Mouse (Mus musculus) right cerebral cortex, postnatal 10 days (tissue): ENCODE results near the gene Tyw1.
"Not testable (repeated sequence)": the region's sequence is repeated elsewhere in the genome, so short reads cannot be mapped to it uniquely, and the experiment has no call there.

Experiments
- DNase-seq, 2 experiments: peaks; one replicate each; pipeline ENCODE4 v3.0.0; 2021; ENCODE audit warnings: low spot score in 2 of 2

Tyw1 gene

GRCm38 (mm10) chr5:130255017-130255720 lies at the start of gene Tyw1, which contains the start of gene Sbds:
Tyw1 (plus strand) TSS chr5:130255619.
Sbds (minus strand) TSS chr5:130255530.
- peak; percentile 99 for DNase-seq

DNA sequence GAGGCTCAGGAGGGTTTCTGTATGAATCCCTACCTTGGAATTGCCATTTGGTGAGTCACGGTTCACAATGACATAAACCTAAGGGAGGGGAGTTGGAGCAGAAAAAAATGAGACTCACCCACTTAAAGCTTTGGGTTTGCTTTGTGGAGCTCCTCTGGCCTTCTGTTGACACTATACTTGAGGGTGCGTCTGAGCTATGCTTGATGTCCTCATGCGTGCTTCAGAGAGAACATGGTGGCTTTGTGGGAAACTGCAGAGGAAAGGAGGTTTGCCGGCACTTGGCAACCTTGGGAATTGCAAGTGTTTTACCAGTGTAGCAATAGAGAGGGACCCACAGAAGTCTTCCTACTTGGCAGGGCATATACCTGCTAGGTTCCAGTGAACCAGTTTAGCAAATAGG lies 48.1 kb upstream of the Tyw1 start:
- DNase-seq, result no peak

- no peak for DNase-seq
Observed at GRCm38 (mm10) chr5:130212956-130213355, 42.5 kb upstream of the Tyw1 start.

- DNase-seq, result no peak
Observed at GRCm38 (mm10) chr5:130216781-130217180, 38.6 kb upstream of the Tyw1 start, which contains the start of gene Tmem248. Tmem248 (plus strand) TSS chr5:130217081.

GRCm38 (mm10) chr5:130217406-130217805 lies 38.0 kb upstream of the Tyw1 start:
- DNase-seq, result no peak

DNA sequence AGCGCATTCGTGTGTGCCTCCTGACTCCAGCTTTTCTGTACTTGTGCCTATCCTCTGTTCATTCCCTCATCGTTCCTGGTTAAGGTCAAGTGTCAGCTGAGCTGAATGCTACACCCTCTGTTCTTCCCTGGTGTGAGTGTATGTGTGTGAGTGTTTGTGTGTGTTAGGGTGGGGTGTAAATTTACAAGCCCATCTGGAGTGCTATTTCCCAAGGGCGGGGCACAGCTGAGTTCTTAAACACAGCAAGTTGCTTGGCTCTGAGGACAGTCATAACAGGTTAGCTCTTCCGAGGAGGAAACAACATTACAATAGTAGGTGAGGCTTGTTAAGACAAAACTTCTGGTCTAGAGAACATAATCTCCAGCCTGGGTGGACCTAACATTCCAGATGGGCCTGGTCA lies 37.1 kb upstream of the Tyw1 start:
- no peak for DNase-seq

- DNase-seq, result no peak
Observed at GRCm38 (mm10) chr5:130221316-130221715, 34.1 kb upstream of the Tyw1 start.

GRCm38 (mm10) chr5:130221760-130222145 lies 33.7 kb upstream of the Tyw1 start:
- no peak for DNase-seq

DNA sequence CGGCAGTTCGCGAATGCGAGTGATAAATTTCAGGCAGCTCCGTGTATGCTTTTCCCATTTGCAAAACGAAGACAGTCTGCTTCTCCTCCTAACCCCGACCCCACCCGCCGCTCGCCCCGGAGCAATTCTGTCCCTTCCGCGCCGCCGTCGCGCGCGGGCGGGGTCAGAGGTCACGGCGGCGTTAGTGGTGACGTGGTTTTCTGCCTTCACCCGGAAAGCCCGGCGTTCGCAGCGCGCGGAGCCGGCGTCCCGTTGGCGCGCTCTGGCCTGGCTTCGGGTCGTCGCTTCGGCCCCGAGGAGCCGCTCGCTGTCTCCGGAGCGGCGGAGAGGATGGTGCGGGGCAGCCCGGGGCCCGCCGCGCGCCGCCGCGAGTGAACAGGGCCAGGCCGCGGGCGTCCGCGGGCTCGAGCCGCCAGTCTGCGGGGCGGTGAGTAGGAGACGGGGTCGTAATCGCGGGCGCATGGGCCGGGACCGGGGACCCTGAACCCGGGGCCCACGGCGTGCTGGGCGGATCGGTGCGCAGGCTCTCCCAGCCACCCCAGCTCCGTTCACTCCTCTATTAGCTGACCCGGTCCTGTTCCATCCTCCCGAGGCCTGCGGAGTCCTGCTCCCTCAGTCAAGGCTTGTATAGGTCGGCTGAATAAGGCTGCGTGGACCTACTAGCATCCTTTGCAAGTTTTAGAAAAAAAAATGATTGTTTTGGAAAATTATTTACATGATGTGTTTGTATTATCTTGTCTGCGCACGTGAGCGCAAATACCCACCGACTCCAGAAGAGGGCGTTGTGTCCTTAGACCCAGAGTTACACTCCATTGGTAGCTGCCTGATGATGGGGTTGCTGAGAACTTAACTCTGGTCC lies 33.0 kb upstream of the Tyw1 start:
- DNase-seq, result peak; percentile 95 to 97

DNA sequence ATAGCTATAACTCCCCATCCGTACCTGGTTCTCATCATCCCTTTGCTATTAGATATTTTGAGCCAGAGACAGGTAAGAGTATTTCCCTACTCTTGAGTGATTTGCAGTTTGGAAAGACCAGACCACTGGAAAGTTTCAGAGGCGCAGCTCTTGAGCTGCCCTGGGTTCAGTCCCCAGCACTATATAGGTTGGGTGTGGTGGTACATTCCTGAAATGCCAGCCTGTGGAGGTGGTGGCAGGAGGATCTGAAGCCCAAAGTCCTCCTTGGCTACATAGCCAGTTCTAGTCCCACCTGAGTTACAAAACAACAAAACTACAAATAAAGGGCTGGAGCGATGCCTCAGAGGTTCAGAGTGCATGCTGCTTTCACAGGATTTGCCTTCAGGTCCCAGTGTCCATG lies 28.6 kb upstream of the Tyw1 start:
- DNase-seq, result no peak

DNA sequence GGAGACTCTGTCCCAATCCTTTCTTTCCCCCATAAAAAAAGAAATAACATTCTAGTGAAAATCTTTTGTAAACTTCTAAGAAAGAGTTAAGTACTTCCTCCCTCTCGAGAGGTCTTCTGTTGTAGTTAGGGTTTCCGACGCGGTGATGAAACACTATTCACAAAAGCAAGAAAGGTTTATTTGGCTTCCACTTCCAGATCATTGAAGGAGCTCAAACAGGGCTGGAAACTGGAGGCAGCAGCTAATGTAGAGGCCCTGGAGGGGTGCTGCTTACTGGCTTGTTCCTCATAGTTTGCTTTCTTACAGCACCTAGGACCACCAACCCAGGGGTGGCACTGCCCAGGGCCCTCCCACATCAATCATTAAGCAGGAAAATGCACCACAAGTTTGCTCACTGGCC lies 27.3 kb upstream of the Tyw1 start:
- no peak for DNase-seq

DNA sequence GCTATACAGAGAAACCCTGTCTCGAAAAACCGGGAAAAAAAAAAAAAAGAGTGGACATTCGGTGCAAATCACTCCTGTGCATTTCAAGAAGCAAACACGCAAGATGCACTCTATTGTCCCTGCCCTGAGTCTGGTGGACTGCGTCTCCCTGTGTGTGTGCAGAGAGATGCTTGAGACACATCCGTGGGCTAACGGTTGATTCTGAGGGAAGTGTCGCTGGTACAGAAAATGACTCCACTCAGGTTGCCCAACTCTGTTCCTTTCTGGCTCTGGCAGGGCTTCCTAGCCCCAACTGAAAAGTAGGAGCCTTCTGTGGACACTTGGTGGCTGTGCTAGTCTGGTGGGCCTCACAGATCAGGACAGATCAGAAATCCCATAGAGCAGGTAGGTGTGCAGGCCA lies 19.1 kb upstream of the Tyw1 start:
- no peak for DNase-seq

DNA sequence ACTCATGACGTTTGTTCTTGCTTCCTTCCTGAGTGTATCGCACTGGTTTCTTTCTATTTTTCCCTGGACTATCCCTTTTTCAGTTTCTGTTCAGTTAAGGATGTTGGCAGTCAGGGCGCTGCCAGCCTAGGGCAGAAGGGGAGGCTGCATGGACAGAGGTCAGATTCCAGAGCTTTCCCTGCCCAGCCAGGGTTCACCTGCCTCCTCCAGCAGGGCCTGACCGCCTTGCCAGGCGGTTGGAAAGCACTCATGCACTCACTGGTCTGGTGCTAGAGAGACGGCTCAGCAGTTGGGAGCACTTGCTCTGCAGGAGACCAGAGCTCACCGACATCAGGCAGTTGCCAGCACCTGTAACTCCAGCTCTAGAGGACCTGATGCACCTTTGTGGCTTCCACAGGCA lies 16.2 kb upstream of the Tyw1 start:
- DNase-seq, result no peak

- no peak for DNase-seq
Observed at GRCm38 (mm10) chr5:130239856-130240255, 15.6 kb upstream of the Tyw1 start.

DNA sequence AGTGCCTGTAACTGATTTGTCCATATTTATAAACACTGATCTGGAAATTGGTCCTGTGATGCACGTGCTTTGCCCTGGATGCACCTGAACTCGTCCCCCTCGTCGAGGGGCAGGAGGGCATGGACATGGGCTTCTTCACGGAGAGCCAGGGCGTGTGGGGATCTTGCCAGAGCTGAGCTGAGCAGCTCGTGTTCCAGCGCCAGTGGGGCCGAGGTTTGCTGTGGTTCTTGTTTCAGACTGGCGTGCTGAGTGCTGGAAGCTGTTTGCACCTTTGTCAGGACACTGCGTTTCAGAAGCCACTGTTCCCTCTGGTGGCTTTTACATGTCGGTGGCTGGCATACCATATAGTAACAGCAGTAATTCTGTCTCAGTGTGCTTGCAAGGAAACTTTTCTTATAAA lies 14.0 kb upstream of the Tyw1 start:
- no peak for DNase-seq

GRCm38 (mm10) chr5:130247823-130248222 lies 7.6 kb upstream of the Tyw1 start:
- no peak for DNase-seq

- peak in 1 of 2 experiments; percentile 49 for DNase-seq
Observed at GRCm38 (mm10) chr5:130254164-130255016, 1.0 kb upstream of the Tyw1 start.

DNA sequence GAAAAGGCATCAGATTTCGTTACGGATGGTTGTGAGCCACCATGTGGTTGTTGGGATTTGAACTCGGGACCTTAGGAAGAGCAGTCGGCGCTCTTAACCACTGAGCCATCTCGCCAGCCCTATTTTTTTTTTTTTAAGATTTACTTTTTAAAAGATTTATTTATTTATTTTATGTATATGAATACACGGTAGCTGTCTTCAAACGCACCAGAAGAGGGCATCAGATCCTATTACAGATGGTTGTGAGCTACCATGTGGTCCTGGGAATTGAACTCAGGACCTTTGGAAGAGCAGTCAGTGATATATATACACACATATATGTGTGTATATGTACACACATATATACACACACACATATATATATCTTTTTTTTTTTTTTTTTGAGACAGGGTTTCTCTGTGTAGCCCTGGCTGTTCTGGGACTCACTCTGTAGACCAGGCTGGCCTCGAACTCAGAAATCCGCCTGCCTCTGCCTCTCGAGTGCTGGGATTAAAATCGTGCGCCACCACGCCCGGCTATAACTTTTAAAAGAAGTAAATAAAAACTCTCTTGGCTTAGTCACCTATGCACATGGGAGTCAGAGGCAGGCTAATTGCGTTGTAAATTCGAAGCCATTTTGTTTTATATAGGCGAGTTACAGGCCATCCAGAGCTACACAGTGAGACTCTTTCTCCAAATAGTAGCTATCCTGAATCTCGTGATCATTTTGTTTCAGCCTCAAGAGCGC lies 543 bp downstream of the Tyw1 start:
- not testable (repeated sequence) for DNase-seq

DNA sequence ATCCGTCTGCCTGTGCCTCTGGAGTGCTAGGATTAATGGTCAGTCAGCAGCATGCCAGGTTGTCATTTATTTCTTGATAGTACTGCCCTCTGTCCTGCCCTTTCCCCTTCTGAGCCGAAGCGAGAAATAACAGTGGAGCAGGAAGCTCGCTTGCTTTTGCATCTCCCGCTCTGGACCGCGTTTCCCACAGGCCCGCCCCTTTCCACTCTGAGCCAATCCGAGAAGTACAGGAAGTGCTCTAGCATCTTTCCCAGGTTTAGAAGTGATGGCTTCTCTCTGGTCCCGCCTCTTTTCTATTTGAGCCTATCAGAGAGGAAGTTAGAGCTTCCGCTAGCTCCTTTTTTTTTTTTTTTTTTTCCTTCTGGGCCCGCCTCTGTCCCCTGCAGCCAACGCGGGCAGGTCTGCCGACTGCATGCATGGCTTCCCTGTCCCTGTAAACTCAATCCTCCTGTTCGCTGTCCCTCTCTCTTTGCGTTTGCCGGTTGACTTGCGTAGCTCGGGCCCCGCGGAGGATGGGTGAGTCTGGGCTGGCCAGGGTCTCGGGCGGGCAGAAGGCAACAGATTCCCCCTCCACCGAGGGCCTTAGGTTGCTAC lies 1.4 kb downstream of the Tyw1 start:
- DNase-seq, result peak; percentile 96 to 97

GRCm38 (mm10) chr5:130257303-130257702 lies 1.9 kb downstream of the Tyw1 start:
- DNase-seq, result no peak

DNA sequence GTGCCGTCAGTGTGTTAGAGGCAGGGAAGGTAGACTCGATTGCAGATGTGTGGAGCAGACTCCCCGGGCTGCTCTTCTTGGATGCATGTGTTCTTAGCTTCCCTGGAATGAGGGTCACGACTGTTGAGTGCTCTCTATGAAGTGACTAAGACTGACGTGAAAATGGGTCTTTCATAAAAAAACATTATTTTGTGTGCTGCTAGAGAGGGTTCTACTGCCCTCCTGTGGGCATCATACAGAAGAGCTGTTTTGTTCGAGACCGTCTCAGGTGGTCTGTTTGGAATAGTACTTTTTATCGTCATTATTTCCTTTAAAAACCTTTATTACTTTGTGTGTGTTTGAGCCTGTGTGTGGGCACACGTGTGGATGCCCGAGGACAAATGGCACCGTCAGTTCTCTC lies 8.0 kb downstream of the Tyw1 start:
- no peak for DNase-seq
